Mouse (Mus musculus): Measurements from ENCODE around the gene Rbp4. TPM values are rescaled to one million over a fixed set of nuclear protein-coding genes. Genes with fewer than 3 reads are reported as not detected.

The Rbp4 gene
- polyA plus RNA-seq, 1 experiment, result 1.1 TPM

DNA sequence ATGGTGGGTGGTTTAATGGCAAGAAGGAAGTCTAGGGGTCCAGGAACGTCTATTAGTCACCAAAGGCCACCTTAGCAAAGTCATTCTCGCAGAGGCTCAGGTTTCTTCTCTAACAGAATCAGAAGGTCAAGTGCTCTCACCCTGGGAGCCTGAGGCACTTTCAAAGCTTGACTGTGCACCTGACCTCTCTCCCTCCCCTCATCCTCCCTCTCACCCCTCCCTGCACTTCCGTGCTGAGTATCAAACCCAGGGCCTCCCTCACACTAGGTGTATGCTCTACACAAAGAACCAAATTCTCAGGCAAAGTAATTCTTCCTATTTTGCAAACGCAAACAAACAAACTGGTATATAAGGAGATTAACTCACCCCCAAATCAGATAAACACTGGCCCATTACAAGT, 28.9 kb downstream of the Rbp4 start:
- TF ChIP-seq POLR2A (IDR thresholded peaks at IDR 0.05; ENCODE audit: low read depth, low read length) (no peak), CTCF (IDR thresholded peaks at IDR 0.05; ENCODE audit: extremely low read depth, insufficient read depth, insufficient read length, insufficient replicate concordance) (no peak)
- no peak for DNase-seq (ENCODE audit: low read depth in 1 of 2, low spot score in 2 of 2)
- peaks cover 4% of the 10 kb centered on the region; the same call in 1 of the 2 replicates for H3K4me1 ChIP-seq (ENCODE audit: control insufficient read depth, insufficient read depth, insufficient read length)
- peaks cover 13% of the 10 kb centered on the region for H3K27me3 ChIP-seq (ENCODE audit: control insufficient read depth, insufficient read depth, low read length)
- H3K27ac ChIP-seq (ENCODE audit: insufficient read depth, low read length), result no peak overlapping the region
- H3K4me3 ChIP-seq (ENCODE audit: extremely low read depth, insufficient read depth, insufficient read length), result no peak overlapping the region
- 11% methylated on average over 4 of the region's 4 CpGs for WGBS
- H3K36me3 ChIP-seq (ENCODE audit: control insufficient read depth, insufficient read depth, low read length), result no peaks in the 10 kb centered on the region

DNA sequence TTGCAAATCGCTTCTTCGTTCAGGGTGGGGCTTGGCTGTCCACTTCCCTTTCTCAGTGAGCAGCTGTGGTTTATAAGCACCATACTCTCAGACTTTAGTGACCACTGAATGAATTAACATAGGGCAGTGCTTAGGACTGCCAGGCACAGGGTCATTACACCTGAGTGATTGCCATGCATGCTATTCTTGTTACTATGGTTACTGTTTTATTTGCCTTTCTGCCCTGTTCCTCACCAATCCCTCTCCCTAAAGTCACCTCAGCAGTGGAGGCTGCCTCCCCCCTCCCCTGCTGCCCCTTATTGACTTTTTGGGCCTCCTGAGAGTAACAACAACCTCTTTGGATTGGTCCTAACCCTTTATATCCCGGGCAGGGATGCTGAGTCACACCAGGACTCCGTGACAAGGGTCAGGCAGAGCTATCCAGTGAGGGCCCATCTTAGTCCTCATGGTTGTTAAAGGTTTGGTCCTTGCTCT, 33.5 kb downstream of the Rbp4 start:
- Histone ChIP-seq H3K4me1 (ENCODE audit: control insufficient read depth, insufficient read depth, insufficient read length) (no peaks in the 10 kb centered on the region; the same call in 1 of the 2 replicates), H3K27me3 (ENCODE audit: control insufficient read depth, insufficient read depth, low read length) (no peaks in the 10 kb centered on the region), H3K27ac (ENCODE audit: insufficient read depth, low read length) (no peak overlapping the region), H3K4me3 (ENCODE audit: extremely low read depth, insufficient read depth, insufficient read length) (no peak overlapping the region), H3K36me3 (ENCODE audit: control insufficient read depth, insufficient read depth, low read length) (no peaks in the 10 kb centered on the region)
- 59% methylated on average over 4 of the region's 4 CpGs for WGBS
- TF ChIP-seq POLR2A (IDR thresholded peaks at IDR 0.05; ENCODE audit: low read depth, low read length) (no peak), CTCF (IDR thresholded peaks at IDR 0.05; ENCODE audit: extremely low read depth, insufficient read depth, insufficient read length, insufficient replicate concordance) (no peak)
- DNase-seq (ENCODE audit: low read depth in 1 of 2, low spot score in 2 of 2), result no peak

DNA sequence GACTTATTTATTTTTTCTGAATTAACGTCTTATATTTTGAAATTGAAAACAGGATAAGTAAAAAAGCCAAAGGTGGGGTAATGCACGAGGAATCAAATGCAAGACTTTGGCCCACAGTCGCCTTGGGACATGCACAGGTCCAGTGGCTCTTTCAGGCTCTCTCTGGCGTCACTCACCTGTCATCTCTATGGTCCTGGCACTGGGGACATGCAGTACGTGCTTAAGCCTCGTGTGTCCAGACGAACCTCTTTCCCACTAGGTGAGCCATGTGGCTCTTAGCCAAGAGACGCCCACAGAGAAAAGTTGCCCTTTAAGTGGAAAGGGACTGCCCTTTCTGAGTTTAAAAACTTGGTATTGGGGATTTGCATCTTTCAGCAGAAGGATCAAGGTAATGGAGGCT, 35.7 kb downstream of the Rbp4 start:
- H3K4me1 ChIP-seq (ENCODE audit: control insufficient read depth, insufficient read depth, insufficient read length), result no peaks in the 10 kb centered on the region; the same call in 1 of the 2 replicates
- H3K36me3 ChIP-seq (ENCODE audit: control insufficient read depth, insufficient read depth, low read length), result no peaks in the 10 kb centered on the region
- no peak overlapping the region for H3K4me3 ChIP-seq (ENCODE audit: extremely low read depth, insufficient read depth, insufficient read length)
- no peak for TF ChIP-seq CTCF (IDR thresholded peaks at IDR 0.05; ENCODE audit: extremely low read depth, insufficient read depth, insufficient read length, insufficient replicate concordance)
- TF ChIP-seq POLR2A (IDR thresholded peaks at IDR 0.05; ENCODE audit: low read depth, low read length), result no peak
- no peaks in the 10 kb centered on the region for H3K27me3 ChIP-seq (ENCODE audit: control insufficient read depth, insufficient read depth, low read length)
- WGBS, result 84% methylated on average over 8 of the region's 8 CpGs
- DNase-seq (ENCODE audit: low read depth in 1 of 2, low spot score in 2 of 2), result no peak
- no peak overlapping the region for H3K27ac ChIP-seq (ENCODE audit: insufficient read depth, low read length)

DNA sequence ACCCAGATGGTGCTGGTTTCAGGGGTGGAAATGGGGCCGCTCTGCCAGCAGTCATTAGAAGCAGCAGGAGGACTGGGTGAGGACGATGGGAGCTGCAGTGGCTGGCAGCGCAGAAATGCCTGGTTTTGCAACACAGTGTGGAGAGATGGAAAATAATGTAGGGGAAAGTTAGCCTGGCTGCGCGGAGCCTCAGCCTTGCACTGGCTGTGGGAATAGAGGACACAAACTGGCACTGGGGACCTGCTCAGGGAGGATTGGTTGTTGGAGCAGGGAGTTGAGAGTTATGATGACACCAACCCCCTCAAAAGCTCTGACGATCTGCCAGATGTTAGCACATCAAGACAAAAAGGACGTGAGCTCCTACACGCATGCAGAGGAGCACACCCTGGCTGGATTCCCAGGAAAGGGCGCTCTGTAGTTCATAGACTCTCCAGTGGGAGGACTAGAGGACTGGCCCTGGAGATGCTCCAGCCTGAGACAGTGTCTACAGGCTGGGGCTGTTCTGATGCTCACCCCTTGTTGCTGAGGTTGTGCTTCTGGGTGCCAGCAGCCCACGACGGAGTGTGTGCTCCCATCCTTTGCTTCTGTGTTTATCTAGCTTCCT, 38.0 kb downstream of the Rbp4 start:
- H3K27me3 ChIP-seq (ENCODE audit: control insufficient read depth, insufficient read depth, low read length), result no peaks in the 10 kb centered on the region
- H3K36me3 ChIP-seq (ENCODE audit: control insufficient read depth, insufficient read depth, low read length), result no peaks in the 10 kb centered on the region
- TF ChIP-seq CTCF (IDR thresholded peaks at IDR 0.05; ENCODE audit: extremely low read depth, insufficient read depth, insufficient read length, insufficient replicate concordance) (no peak), POLR2A (IDR thresholded peaks at IDR 0.05; ENCODE audit: low read depth, low read length) (no peak)
- no peak overlapping the region for H3K27ac ChIP-seq (ENCODE audit: insufficient read depth, low read length)
- no peak overlapping the region for H3K4me3 ChIP-seq (ENCODE audit: extremely low read depth, insufficient read depth, insufficient read length)
- DNase-seq (ENCODE audit: low read depth in 1 of 2, low spot score in 2 of 2), result no peak
- H3K4me1 ChIP-seq (ENCODE audit: control insufficient read depth, insufficient read depth, insufficient read length), result no peaks in the 10 kb centered on the region; the same call in 1 of the 2 replicates
- 70% methylated on average over 11 of the region's 11 CpGs for WGBS

DNA sequence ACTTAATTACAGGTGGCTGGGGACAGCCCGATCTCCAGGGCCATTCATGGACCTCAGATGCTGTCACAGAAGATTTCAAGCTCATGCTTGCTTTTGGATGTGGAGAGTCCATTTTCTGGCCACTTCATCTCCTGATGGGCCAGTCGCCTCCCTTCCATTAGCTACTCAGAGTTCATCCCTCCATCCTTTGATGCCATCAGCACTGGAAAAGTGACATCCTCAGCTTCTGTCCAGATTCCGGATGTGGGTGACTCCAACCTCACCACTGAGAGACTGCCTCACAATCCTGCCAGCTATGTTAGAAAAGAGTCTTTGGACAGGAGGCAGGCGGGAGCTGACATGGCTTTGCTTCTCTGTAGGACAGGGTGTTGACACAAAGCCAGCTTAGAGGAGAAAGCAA, 39.2 kb downstream of the Rbp4 start:
- Histone ChIP-seq H3K36me3 (ENCODE audit: control insufficient read depth, insufficient read depth, low read length) (no peaks in the 10 kb centered on the region), H3K4me3 (ENCODE audit: extremely low read depth, insufficient read depth, insufficient read length) (no peak overlapping the region), H3K4me1 (ENCODE audit: control insufficient read depth, insufficient read depth, insufficient read length) (no peaks in the 10 kb centered on the region), H3K27me3 (ENCODE audit: control insufficient read depth, insufficient read depth, low read length) (no peaks in the 10 kb centered on the region), H3K27ac (ENCODE audit: insufficient read depth, low read length) (no peak overlapping the region)
- WGBS, result 80% methylated on average over 4 of the region's 4 CpGs
- no peak for DNase-seq (ENCODE audit: low read depth in 1 of 2, low spot score in 2 of 2)
- TF ChIP-seq POLR2A (IDR thresholded peaks at IDR 0.05; ENCODE audit: low read depth, low read length), result no peak
- no peak for TF ChIP-seq CTCF (IDR thresholded peaks at IDR 0.05; ENCODE audit: extremely low read depth, insufficient read depth, insufficient read length, insufficient replicate concordance)

DNA sequence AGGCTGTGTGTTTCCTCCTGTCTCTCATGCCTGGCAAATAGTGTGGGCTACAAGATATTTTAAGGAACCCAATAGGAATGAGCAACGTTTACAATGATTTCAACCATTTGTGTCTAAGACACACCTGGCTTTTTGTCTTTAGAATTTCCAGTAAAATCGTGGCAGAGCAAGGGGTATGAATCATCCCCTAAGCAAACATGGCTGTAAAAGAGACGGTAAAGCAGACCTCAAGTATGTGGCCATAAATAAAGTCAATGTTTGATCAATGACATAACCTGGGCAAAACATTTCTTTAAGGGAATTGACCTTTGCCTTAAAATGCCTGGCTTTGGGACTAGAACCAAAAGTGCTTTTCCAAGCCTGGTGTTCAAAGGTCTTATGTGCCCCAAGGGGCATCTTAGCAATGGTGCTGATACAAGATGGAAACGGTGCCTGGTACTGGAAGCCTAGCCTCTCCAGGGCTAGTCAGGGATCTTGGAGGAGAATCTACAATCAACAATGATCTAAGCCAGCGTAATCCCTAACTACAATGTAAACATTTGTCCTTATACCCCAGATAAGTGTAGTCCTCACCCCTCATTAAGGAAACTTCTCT, 42.1 kb downstream of the Rbp4 start:
- H3K4me1 ChIP-seq (ENCODE audit: control insufficient read depth, insufficient read depth, insufficient read length), result no peaks in the 10 kb centered on the region
- WGBS, result 69% methylated on average over 5 of the region's 5 CpGs
- TF ChIP-seq CTCF (IDR thresholded peaks at IDR 0.05; ENCODE audit: extremely low read depth, insufficient read depth, insufficient read length, insufficient replicate concordance) (no peak), POLR2A (IDR thresholded peaks at IDR 0.05; ENCODE audit: low read depth, low read length) (no peak)
- no peak overlapping the region for H3K27ac ChIP-seq (ENCODE audit: insufficient read depth, low read length)
- H3K36me3 ChIP-seq (ENCODE audit: control insufficient read depth, insufficient read depth, low read length), result no peaks in the 10 kb centered on the region
- no peak overlapping the region for H3K4me3 ChIP-seq (ENCODE audit: extremely low read depth, insufficient read depth, insufficient read length)
- no peaks in the 10 kb centered on the region for H3K27me3 ChIP-seq (ENCODE audit: control insufficient read depth, insufficient read depth, low read length)
- DNase-seq (ENCODE audit: low read depth in 1 of 2, low spot score in 2 of 2), result no peak

DNA sequence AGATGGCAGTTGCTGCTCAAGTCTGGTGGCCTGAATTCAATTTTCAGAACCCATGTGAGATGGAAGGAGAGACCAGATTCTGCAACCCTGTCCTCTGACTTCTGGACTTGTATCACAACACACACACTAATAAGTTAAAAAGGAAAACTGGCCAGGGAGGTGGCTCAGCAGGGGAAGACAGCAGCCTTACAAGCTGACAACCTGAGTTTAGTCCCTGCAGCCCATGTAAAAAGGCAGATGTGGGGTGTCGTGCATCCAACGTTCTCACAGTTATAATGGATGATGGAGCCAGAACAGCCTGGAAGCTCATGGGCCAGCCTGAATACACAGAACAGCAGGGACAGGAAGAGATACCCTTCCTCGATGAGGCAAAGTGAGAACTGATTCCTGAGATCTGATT, 43.7 kb downstream of the Rbp4 start:
- H3K36me3 ChIP-seq (ENCODE audit: control insufficient read depth, insufficient read depth, low read length), result no peaks in the 10 kb centered on the region
- TF ChIP-seq POLR2A (IDR thresholded peaks at IDR 0.05; ENCODE audit: low read depth, low read length) (no peak), CTCF (IDR thresholded peaks at IDR 0.05; ENCODE audit: extremely low read depth, insufficient read depth, insufficient read length, insufficient replicate concordance) (no peak)
- no peaks in the 10 kb centered on the region for H3K27me3 ChIP-seq (ENCODE audit: control insufficient read depth, insufficient read depth, low read length)
- no peak overlapping the region for H3K27ac ChIP-seq (ENCODE audit: insufficient read depth, low read length)
- H3K4me1 ChIP-seq (ENCODE audit: control insufficient read depth, insufficient read depth, insufficient read length), result no peaks in the 10 kb centered on the region
- 70% methylated on average over 3 of the region's 3 CpGs for WGBS
- DNase-seq (ENCODE audit: low read depth in 1 of 2, low spot score in 2 of 2), result no peak
- no peak overlapping the region for H3K4me3 ChIP-seq (ENCODE audit: extremely low read depth, insufficient read depth, insufficient read length)

Measured in spleen, adult 2 months (tissue).